ENCODE assay signal across 18 mouse cellular contexts in genomic region chr13:54205195-54205594, GRCm38 (mm10). TPM values are rescaled to one million over a fixed set of nuclear protein-coding genes. Genes with fewer than 3 reads are reported as not detected.
"Had no signal": no experiment of that assay in that cellular context is flagged by ENCODE, and none has a peak within 500 bp of the region (broad histone marks: within the 10 kb centered on the region; RNA-seq: fewer than 3 reads in every experiment).

No protein-coding gene starts in this region.

- H3K4me3 ChIP-seq: liver, embryonic 13.5 days; midbrain, embryonic 12.5 days; midbrain, embryonic 15.5 days; neural tube, embryonic 12.5 days; stomach, embryonic 15.5 days had no signal

- H3K27ac ChIP-seq: kidney, postnatal 0 days; liver, embryonic 13.5 days; midbrain, embryonic 12.5 days; midbrain, embryonic 15.5 days; neural tube, embryonic 12.5 days; stomach, embryonic 15.5 days had no signal

- H3K4me2 ChIP-seq: liver, embryonic 13.5 days; midbrain, embryonic 12.5 days; midbrain, embryonic 15.5 days; neural tube, embryonic 12.5 days; stomach, embryonic 15.5 days had no signal

- H3K9me3 ChIP-seq: liver, embryonic 13.5 days; midbrain, embryonic 12.5 days; midbrain, embryonic 15.5 days; neural tube, embryonic 12.5 days; stomach, embryonic 15.5 days had no signal

- H3K27me3 ChIP-seq: liver, embryonic 13.5 days; midbrain, embryonic 12.5 days; midbrain, embryonic 15.5 days; neural tube, embryonic 12.5 days; stomach, embryonic 15.5 days had no signal

- H3K36me3 ChIP-seq: liver, embryonic 13.5 days; midbrain, embryonic 12.5 days; midbrain, embryonic 15.5 days; neural tube, embryonic 12.5 days; stomach, embryonic 15.5 days had no signal

- H3K9ac ChIP-seq: liver, embryonic 13.5 days; midbrain, embryonic 12.5 days; midbrain, embryonic 15.5 days; neural tube, embryonic 12.5 days; stomach, embryonic 15.5 days had no signal

- DNase-seq: kidney, adult 2 months; kidney, postnatal 36 days; liver, embryonic 13.5 days; lung, adult 2 months; lung, postnatal 14 days; lung, postnatal 4 days; retina, postnatal 1 day; right cerebral cortex, postnatal 25 days; spleen, adult 18-20 months; thymus, postnatal 25 days had no signal

- ATAC-seq: intestine, postnatal 0 days; midbrain, embryonic 15.5 days had no signal

- H3K4me1 ChIP-seq: liver, embryonic 13.5 days; midbrain, embryonic 12.5 days; midbrain, embryonic 15.5 days; neural tube, embryonic 12.5 days; stomach, embryonic 15.5 days had no signal

RNA-seq across cellular contexts. Expression of gene Hrh2, which starts 13.3 kb away (rescaled TPM):
- polyA plus RNA-seq: kidney, embryonic 14.5 days; limb, embryonic 11.5 days had no signal
